Mouse (Mus musculus) spleen, adult 2 months (tissue): ENCODE data around the gene BC049730. TPM values are rescaled to one million over a fixed set of nuclear protein-coding genes. Genes with fewer than 3 reads are reported as not detected.
A peak's percentile ranks its signal among the peaks of the same experiment; 100 is the strongest.

Source experiments
- DNase-seq, 2 experiments: peaks; one replicate each; pipeline versions ENCODE4 v3.0.0 to v3.0.0-alpha.2; 2012 to 2021; ENCODE audit warnings: low spot score in 2 of 2, low read depth in 1 of 2
- H3K27ac ChIP-seq: fragments of 200-500 bp; 2 replicates; pipeline ENCODE4 v1.5.1; 2012; ENCODE audit warnings: low read length, inconsistent platforms; ENCODE audit not compliant: insufficient read depth
- H3K27me3 ChIP-seq: fragments of 200-500 bp; 2 replicates; pipeline ENCODE4 v1.6.1; 2012; ENCODE audit warnings: mild to moderate bottlenecking, moderate library complexity, low read length, inconsistent platforms; ENCODE audit not compliant: control insufficient read depth, insufficient read depth
- H3K36me3 ChIP-seq: fragments of 200-500 bp; 2 replicates; pipeline ENCODE4 v1.6.1; 2012; ENCODE audit warnings: mild to moderate bottlenecking, low read length, inconsistent platforms; ENCODE audit not compliant: control insufficient read depth, insufficient read depth
- H3K4me1 ChIP-seq: fragments of 200-500 bp; 2 replicates; pipeline ENCODE4 v1.6.1; 2011; ENCODE audit warnings: inconsistent platforms; ENCODE audit not compliant: control insufficient read depth, insufficient read depth, insufficient read length
- H3K4me3 ChIP-seq: fragments of 200-500 bp; 2 replicates; pipeline ENCODE4 v1.5.1; 2011; ENCODE audit warnings: mild to moderate bottlenecking, inconsistent platforms; ENCODE audit not compliant: insufficient read depth, insufficient read length; ENCODE audit errors: extremely low read depth
- CTCF ChIP-seq: fragments of 200-500 bp; IDR thresholded peaks from 2 replicates; pipeline ENCODE4 v1.5.1; 2011; ENCODE audit warnings: mild to moderate bottlenecking, inconsistent platforms; ENCODE audit not compliant: insufficient read depth, insufficient read length, insufficient replicate concordance; ENCODE audit errors: extremely low read depth
- POLR2A ChIP-seq: fragments of 200-500 bp; IDR thresholded peaks from 2 replicates; pipeline ENCODE4 v1.6.1; 2011; ENCODE audit warnings: low read depth, low read length, inconsistent platforms
- WGBS: fragments of 180-500 bp; shearing (Covaris S2); methylation state at CpG from one replicate; pipeline ENCODE4 v1.1.7; 2018; 5-methylcytosine and 5-hydroxymethylcytosine counted together
- polyA plus RNA-seq: library from polyadenylated mRNA; depleted of rRNA; stranded (reverse); fragments of >200 nt; gene quantifications from 2 replicates; pipeline ENCODE4 v1.2.3, GENCODE M21; 2012; rRNA removed

Gene BC049730
- polyA plus RNA-seq = not detected in 2 replicates

DNA sequence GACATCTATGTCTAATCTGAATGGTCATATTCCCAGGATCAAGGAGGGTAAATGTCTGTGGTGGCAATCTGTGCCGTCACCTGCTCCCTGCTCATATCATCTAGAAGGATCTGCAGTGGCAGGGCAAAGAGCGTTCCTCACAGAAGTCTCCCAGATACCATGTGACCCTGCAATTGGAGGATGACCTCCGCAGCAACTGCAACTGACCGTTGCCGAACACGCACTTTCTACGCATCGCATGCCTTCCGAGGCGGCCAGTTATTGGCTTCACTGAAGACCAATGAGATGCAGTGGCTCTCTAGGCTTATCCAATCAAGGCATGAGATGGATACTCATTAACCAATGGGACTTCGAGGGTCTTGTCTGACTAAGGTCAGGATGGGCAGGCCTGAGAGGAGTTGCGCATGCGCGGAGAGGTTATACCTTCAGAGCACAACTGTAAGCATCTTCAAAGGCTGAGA, at the start of gene BC049730:
Gene BC049730 (plus strand): TSS at position 411 of the 461 bp plus-strand sequence.
- DNase-seq = no peak
- TF ChIP-seq CTCF (no peak), POLR2A (no peak)
- no peak within 1 kb of the TSS for H3K4me3 ChIP-seq
- no peaks in the 10 kb centered on the region for H3K36me3 ChIP-seq
- WGBS = 94% methylated on average over 14 of the region's 14 CpGs
- no peak within 1 kb of the TSS for H3K27ac ChIP-seq
- H3K27me3 ChIP-seq = no peaks in the 10 kb centered on the region
- no peaks in the 10 kb centered on the region for H3K4me1 ChIP-seq

DNA sequence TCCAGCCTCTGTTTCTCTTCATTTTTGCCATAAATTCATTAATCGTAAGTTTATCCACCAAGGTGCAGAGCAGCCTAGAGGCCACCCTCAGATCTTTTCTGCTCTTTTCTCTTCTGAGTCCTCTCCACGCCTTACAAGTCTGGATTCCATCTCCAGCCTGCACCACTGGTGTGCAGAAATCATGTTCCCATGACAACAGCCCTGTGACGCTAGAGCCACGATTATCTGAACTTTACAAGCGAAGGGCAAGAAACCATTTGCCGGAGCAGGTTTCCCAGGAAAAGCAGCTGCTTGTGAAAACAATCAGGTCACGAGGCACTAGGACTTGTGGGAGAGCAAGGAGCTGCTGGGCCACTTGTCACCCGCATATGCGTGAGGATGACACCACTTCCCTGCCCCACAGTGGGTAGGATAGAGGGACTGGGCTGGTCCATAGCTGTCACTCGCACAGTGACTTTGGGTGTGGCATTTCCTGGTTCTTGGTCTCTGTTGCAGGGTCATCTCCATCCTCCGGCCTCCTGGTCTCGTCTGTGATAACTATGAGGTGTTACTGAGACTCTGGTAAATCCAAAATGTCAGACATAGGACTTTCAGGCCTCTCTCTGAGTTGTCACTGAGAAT, 49.2 kb upstream of the BC049730 start:
- 85% methylated on average over 12 of the region's 12 CpGs for WGBS
- H3K4me1 ChIP-seq = peaks cover 3% of the 10 kb centered on the region; the same call in 1 of the 2 replicates
- no peaks in the 10 kb centered on the region for H3K27me3 ChIP-seq
- DNase-seq = no peak
- TF ChIP-seq POLR2A (no peak), CTCF (no peak)
- H3K27ac ChIP-seq = no peak overlapping the region
- no peak overlapping the region for H3K4me3 ChIP-seq
- H3K36me3 ChIP-seq = no peaks in the 10 kb centered on the region

DNA sequence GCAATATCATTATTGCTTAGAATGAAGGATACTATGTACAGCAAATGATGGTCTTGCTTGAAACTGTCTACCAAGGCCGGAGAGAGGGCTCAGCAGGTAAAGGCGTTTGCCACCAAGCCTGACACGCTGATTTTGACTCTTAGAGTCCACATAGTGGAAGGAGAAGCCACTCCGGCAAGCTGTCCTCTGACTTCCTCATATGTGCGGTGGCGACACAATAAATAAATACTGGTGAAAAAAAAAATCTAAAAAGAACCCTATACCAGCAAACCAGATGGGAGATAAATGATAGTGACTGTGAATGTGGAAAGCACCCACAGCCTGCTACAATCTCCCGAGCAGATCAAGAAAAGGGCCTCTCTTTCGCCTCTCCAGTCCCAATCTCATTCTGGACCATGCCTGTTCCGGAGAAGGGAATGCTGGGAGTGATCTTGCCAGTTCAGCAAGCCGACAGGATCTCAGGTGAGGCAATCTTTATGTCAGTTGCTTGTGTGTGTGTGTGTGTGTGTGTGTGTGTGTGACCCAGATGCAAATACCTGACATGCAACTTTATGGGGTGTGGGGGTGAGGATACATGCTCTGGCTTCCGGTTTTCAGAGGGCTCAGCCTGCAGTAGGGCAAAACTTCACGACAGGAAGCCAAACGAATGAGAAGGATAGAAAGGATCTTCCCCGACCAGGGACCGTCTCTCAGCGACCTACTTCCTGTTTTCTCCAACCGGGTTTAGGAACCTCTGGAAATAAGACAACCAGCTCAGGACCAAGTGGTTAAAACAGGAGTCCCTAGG, 47.7 kb upstream of the BC049730 start:
- Histone ChIP-seq H3K27me3 (no peaks in the 10 kb centered on the region), H3K27ac (no peak overlapping the region), H3K4me3 (no peak overlapping the region), H3K4me1 (peaks cover 3% of the 10 kb centered on the region; the same call in 1 of the 2 replicates), H3K36me3 (no peaks in the 10 kb centered on the region)
- WGBS = 19% methylated on average over 17 of the region's 17 CpGs
- DNase-seq = no peak
- no peak for TF ChIP-seq POLR2A

DNA sequence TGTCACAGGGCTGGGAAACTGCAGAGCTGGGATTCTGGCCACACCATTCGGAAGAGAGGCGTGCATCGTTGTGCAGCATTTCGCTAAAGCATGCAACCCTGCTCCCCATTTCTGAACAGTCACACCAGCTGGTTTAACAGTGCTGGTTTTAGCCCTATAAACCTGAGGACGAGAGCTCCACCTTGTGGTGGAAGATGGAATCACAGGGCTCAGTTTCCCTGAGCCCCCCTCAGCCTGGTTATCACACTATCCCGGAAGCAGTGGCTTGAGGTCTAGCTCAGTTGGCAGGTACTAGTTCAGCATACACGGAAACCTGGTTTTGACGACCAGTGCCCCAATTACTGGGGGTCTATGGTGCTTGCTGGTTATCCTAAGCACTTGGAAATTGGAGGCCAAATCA, 46.5 kb upstream of the BC049730 start:
- no peaks in the 10 kb centered on the region for H3K36me3 ChIP-seq
- peak; percentile 80; the same call in 1 of the 2 replicates for TF ChIP-seq CTCF
- no peak for TF ChIP-seq POLR2A

DNA sequence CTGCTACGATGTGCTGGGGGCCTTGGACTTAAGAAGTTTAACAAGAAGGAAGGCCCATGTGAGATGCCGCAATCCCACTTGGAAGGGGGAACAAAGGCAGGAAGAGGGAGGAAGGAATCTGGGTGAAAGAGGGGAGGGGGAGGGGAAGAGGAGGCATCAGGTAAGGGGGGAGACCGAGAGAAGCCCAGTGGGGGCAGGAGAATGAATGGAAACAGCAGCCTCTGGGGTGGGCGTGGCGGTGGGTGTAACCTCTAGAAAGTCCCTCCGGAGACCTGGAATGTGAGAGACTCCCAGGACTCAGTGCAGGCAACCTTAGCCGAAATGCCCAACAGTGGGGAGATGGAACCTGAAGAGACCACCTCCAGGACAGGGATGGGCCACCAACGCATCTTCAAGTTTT, 44.7 kb upstream of the BC049730 start:
- TF ChIP-seq CTCF (no peak), POLR2A (no peak)
- no peak overlapping the region for H3K27ac ChIP-seq
- 72% methylated on average over 8 of the region's 8 CpGs for WGBS
- peaks cover 3% of the 10 kb centered on the region; the same call in 1 of the 2 replicates for H3K4me1 ChIP-seq
- no peaks in the 10 kb centered on the region for H3K27me3 ChIP-seq
- H3K4me3 ChIP-seq = no peak overlapping the region
- no peak for DNase-seq
- no peaks in the 10 kb centered on the region for H3K36me3 ChIP-seq

More for the DNA sequence above, 46.5 kb upstream of the BC049730 start:
- Histone ChIP-seq H3K27ac (no peak overlapping the region), H3K27me3 (no peaks in the 10 kb centered on the region), H3K4me3 (no peak overlapping the region), H3K4me1 (peaks cover 3% of the 10 kb centered on the region; the same call in 1 of the 2 replicates)
- 7% methylated on average over 8 of the region's 8 CpGs for WGBS
- peak; percentile 62 to 67 for DNase-seq

DNA sequence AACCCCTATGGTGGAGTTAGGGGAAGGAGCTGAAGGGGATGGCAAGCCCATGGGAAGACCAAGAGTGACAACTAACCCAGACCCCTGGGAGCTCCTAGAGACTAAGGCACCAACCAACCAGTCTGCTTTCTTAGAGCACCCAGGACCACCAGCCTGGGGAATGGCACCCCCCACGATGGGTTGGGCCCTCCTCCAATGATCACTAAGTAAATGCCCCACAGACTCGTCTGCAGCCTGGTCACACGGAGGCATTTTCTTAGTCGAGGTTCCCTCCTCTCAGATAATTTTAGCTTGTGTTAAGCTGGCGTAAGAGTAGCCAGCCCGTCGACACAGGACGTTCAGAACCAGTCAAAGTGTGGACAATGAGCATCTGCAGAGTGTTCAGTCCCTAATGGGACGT, 44.1 kb upstream of the BC049730 start:
- Histone ChIP-seq H3K4me3 (no peak overlapping the region), H3K4me1 (peaks cover 3% of the 10 kb centered on the region; the same call in 1 of the 2 replicates), H3K36me3 (no peaks in the 10 kb centered on the region), H3K27me3 (no peaks in the 10 kb centered on the region), H3K27ac (no peak overlapping the region)
- no peak for TF ChIP-seq POLR2A
- TF ChIP-seq CTCF = no peak
- 84% methylated on average over 9 of the region's 9 CpGs for WGBS
- no peak for DNase-seq

DNA sequence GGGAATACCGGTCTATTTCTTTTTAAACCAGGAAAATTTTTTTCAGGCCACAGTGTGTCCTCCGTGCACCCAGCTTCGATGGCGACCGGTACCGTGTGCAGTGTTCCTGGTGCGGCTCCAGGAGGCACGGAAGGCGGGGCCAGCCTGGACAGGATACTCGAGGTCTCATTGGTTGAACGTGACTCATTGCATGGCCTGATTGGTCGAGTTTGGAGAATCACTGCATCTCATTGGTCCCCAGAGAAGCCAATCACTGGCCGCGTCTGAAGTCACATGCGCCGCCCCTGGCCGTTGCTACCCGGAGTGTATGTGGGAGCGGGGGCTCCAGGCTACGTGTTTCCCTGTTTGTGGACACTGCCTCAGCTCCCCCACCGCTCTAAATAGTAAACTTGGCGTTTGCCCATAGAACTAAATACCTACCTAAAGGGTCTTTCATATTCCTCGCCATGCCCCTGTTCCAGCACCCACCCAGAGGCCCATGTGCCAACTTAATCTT, 37.0 kb upstream of the BC049730 start:
- no peak for TF ChIP-seq CTCF
- TF ChIP-seq POLR2A = no peak
- Histone ChIP-seq H3K4me3 (no peak overlapping the region), H3K36me3 (no peaks in the 10 kb centered on the region), H3K27ac (no peak overlapping the region), H3K27me3 (no peaks in the 10 kb centered on the region), H3K4me1 (no peaks in the 10 kb centered on the region)
- DNase-seq = no peak
- WGBS = 92% methylated on average over 23 of the region's 23 CpGs
